Mouse (Mus musculus) midbrain, postnatal 0 days (tissue): ENCODE measurements at regions not wholly inside any gene's neighbourhood (a gene's known extent, or its start where the extent isn't known, plus 50 kb on each side); places are given as distances from the start of the nearest gene placed in this dataset.

Source experiments
- ATAC-seq: fragments of 200-750 bp; cut with Nextera tagmentation; 2 replicates; pipeline ENCODE4 v1.8.0; 2017; ENCODE audit warnings: moderate number of reproducible peaks, mild to moderate bottlenecking, moderate TSS enrichment, moderate library complexity; ENCODE audit not compliant: low FRiP score
- DNase-seq: peaks from one replicate; pipeline ENCODE4 v3.0.0-alpha.2; 2015; ENCODE audit warnings: low spot score
- H3K27ac ChIP-seq: fragments of 300-500 bp; sonication (generic); 2 replicates; pipeline ENCODE4 v1.5.1; 2014; ENCODE audit warnings: low read depth, mild to moderate bottlenecking, low read length, mixed read lengths
- H3K27me3 ChIP-seq: fragments of 300-500 bp; sonication (generic); 2 replicates; pipeline ENCODE4 v1.6.1; 2014; ENCODE audit warnings: low read length, control low read depth, mixed read lengths; ENCODE audit not compliant: insufficient read depth
- H3K36me3 ChIP-seq: fragments of 300-500 bp; sonication (generic); 2 replicates; pipeline ENCODE4 v1.6.1; 2014; ENCODE audit warnings: low read length, control low read depth, mixed read lengths; ENCODE audit not compliant: insufficient read depth
- H3K4me1 ChIP-seq: fragments of 300-500 bp; sonication (generic); 2 replicates; pipeline ENCODE4 v1.6.1; 2014; ENCODE audit warnings: mild to moderate bottlenecking, control low read depth, antibody characterized with exemption, low read length, mixed read lengths; ENCODE audit not compliant: insufficient read depth
- H3K4me2 ChIP-seq: fragments of 300-500 bp; sonication (generic); 2 replicates; pipeline ENCODE4 v1.6.1; 2014; ENCODE audit warnings: low read depth, mild to moderate bottlenecking, low read length, mixed read lengths; ENCODE audit not compliant: poor library complexity, severe bottlenecking
- H3K4me3 ChIP-seq: fragments of 300-500 bp; sonication (generic); 2 replicates; pipeline ENCODE4 v1.5.1; 2014; ENCODE audit warnings: low read depth, mild to moderate bottlenecking, low read length, moderate library complexity
- H3K9ac ChIP-seq: fragments of 300-500 bp; sonication (generic); replicated peaks from 2 replicates; pipeline ENCODE4 v1.6.1; 2014; ENCODE audit warnings: mild to moderate bottlenecking, low read length, moderate library complexity, mixed read lengths; ENCODE audit not compliant: poor library complexity, severe bottlenecking
- H3K9me3 ChIP-seq: fragments of 300-500 bp; sonication (generic); 2 replicates; pipeline ENCODE4 v1.6.1; 2016; ENCODE audit warnings: low read length, control low read depth
- CTCF ChIP-seq: IDR thresholded peaks from 2 replicates; pipeline ENCODE4 v1.5.1; 2016; ENCODE audit warnings: antibody characterized with exemption, mild to moderate bottlenecking
- WGBS: fragments of 180-500 bp; shearing (Covaris S2); extraction: QIAGEN DNeasy Blood & Tissue Kit; methylation state at CpG from one replicate; pipeline ENCODE4 v1.1.7; 2014; 5-methylcytosine and 5-hydroxymethylcytosine counted together

GRCm38 (mm10) chr3:148362453-148362864 is 627.9 kb downstream of the Adgrl2 start:
- H3K4me3 ChIP-seq, result no peak overlapping the region
- H3K9ac ChIP-seq, result no peak overlapping the region
- ATAC-seq (no peak), DNase-seq (peak; percentile 12)
- H3K27ac ChIP-seq, result no peak overlapping the region
- no peaks in the 10 kb centered on the region for H3K27me3 ChIP-seq
- 56% methylated on average over 2 of the region's 2 CpGs for WGBS
- TF ChIP-seq CTCF, result no peak
- H3K4me2 ChIP-seq, result no peak overlapping the region
- no peaks in the 10 kb centered on the region for H3K9me3 ChIP-seq
- H3K4me1 ChIP-seq, result no peaks in the 10 kb centered on the region
- H3K36me3 ChIP-seq, result no peaks in the 10 kb centered on the region

GRCm38 (mm10) chr3:148343633-148344361 is 646.6 kb downstream of the Adgrl2 start:
- 16% methylated on average over 10 of the region's 10 CpGs for WGBS
- peak overlapping the region; percentile 26; the same call in 1 of the 2 replicates for H3K4me2 ChIP-seq
- H3K36me3 ChIP-seq, result no peaks in the 10 kb centered on the region
- 0 out of 2 replicates have a peak overlapping the region, but pooled peaks have one; percentile 24 for H3K9ac ChIP-seq
- peak; percentile 77 for DNase-seq
- no peak overlapping the region for H3K4me3 ChIP-seq
- peaks cover 4% of the 10 kb centered on the region; the same call in 1 of the 2 replicates for H3K4me1 ChIP-seq
- ATAC-seq, result no peak
- no peak overlapping the region for H3K27ac ChIP-seq
- H3K27me3 ChIP-seq, result no peaks in the 10 kb centered on the region
- TF ChIP-seq CTCF, result no peak
- no peaks in the 10 kb centered on the region for H3K9me3 ChIP-seq

GRCm38 (mm10) chr3:148343256-148343632 is 647.1 kb downstream of the Adgrl2 start:
- H3K36me3 ChIP-seq, result no peaks in the 10 kb centered on the region
- ATAC-seq (no peak), DNase-seq (no peak)
- H3K27me3 ChIP-seq, result no peaks in the 10 kb centered on the region
- H3K27ac ChIP-seq, result no peak overlapping the region
- H3K9me3 ChIP-seq, result no peaks in the 10 kb centered on the region
- H3K4me1 ChIP-seq, result peaks cover 4% of the 10 kb centered on the region; the same call in 1 of the 2 replicates
- H3K4me2 ChIP-seq, result no peak overlapping the region
- H3K4me3 ChIP-seq, result no peak overlapping the region
- WGBS, result 8% methylated on average over 3 of the region's 3 CpGs
- no peak overlapping the region for H3K9ac ChIP-seq
- TF ChIP-seq CTCF, result no peak

- no peak for DNase-seq
- no peak for TF ChIP-seq CTCF
- Histone ChIP-seq H3K4me3 (no peak overlapping the region), H3K27me3 (no peaks in the 10 kb centered on the region), H3K36me3 (no peaks in the 10 kb centered on the region), H3K9ac (no peak overlapping the region), H3K4me1 (peaks cover 4% of the 10 kb centered on the region; the same call in 1 of the 2 replicates), H3K4me2 (no peak overlapping the region), H3K27ac (no peak overlapping the region), H3K9me3 (no peaks in the 10 kb centered on the region)
- 87% methylated on average over 2 of the region's 2 CpGs for WGBS
- no peak for ATAC-seq
Observed at GRCm38 (mm10) chr3:148339258-148339657, 651.1 kb downstream of the Adgrl2 start.

GRCm38 (mm10) chr3:148336640-148337039 is 653.7 kb downstream of the Adgrl2 start:
- TF ChIP-seq CTCF, result no peak
- Histone ChIP-seq H3K4me3 (no peak overlapping the region), H3K27me3 (no peaks in the 10 kb centered on the region), H3K36me3 (no peaks in the 10 kb centered on the region), H3K27ac (no peak overlapping the region), H3K9me3 (no peaks in the 10 kb centered on the region), H3K4me1 (no peaks in the 10 kb centered on the region), H3K4me2 (no peak overlapping the region), H3K9ac (no peak overlapping the region)
- DNase-seq (no peak), ATAC-seq (no peak)
- WGBS, result 74% methylated on average over 6 of the region's 6 CpGs

- Histone ChIP-seq H3K36me3 (no peaks in the 10 kb centered on the region), H3K9ac (no peak overlapping the region), H3K27ac (no peak overlapping the region), H3K4me1 (no peaks in the 10 kb centered on the region), H3K4me2 (no peak overlapping the region), H3K4me3 (no peak overlapping the region), H3K27me3 (no peaks in the 10 kb centered on the region), H3K9me3 (no peaks in the 10 kb centered on the region)
- DNase-seq, result no peak
- ATAC-seq, result no peak
- TF ChIP-seq CTCF, result no peak
- 68% methylated on average over 15 of the region's 15 CpGs for WGBS
Observed at GRCm38 (mm10) chr3:148336091-148336511, 654.3 kb downstream of the Adgrl2 start.
